Mouse (Mus musculus): ENCODE data around the gene Esrrg.

GRCm38 (mm10) chr1:187968379-187968778, 359.8 kb downstream of the Esrrg start:
- no peak for TF ChIP-seq GATA1 (IDR thresholded peaks at IDR 0.05; ENCODE audit: borderline replicate concordance, low read length)
- no peak for TF ChIP-seq FLI1 (IDR thresholded peaks at IDR 0.05; ENCODE audit: low read length)

Measured in megakaryocyte, embryonic 14.5 days (primary cell).